ENCODE assay signal across 8 mouse cellular contexts in genomic region chr4:123201186-123202093, GRCm38 (mm10). TPM values are rescaled to one million over a fixed set of nuclear protein-coding genes. Genes with fewer than 3 reads are reported as not detected.
A peak's percentile ranks its signal among the peaks of the same experiment; 100 is the strongest.
DNase-seq lines count a peak whose midpoint lies in the region; ATAC-seq lines count a peak whose summit lies in the region.
"Had no signal": no experiment of that assay in that cellular context is flagged by ENCODE, and none has a peak within 500 bp of the region (broad histone marks: within the 10 kb centered on the region; RNA-seq: fewer than 3 reads in every experiment).

TSS of gene Nt5c1a (plus strand) at chr4:123201504.

- H3K9ac ChIP-seq in forebrain, embryonic 14.5 days (ENCODE audit: low read length) = peak within 1 kb of the TSS; percentile 64
- H3K9ac ChIP-seq in midbrain, embryonic 12.5 days (replicated peaks) = peak within 1 kb of the TSS; percentile 59

- H3K9me3 ChIP-seq in forebrain, embryonic 14.5 days (replicated peaks; ENCODE audit: control insufficient read depth, low read length) = no peaks in the 10 kb centered on the region
- H3K9me3 ChIP-seq in midbrain, embryonic 12.5 days = no peaks in the 10 kb centered on the region

- H3K4me2 ChIP-seq in forebrain, embryonic 14.5 days (ENCODE audit: low read length) = peak within 1 kb of the TSS; percentile 84
- H3K4me2 ChIP-seq in midbrain, embryonic 12.5 days (replicated peaks) = peak within 1 kb of the TSS; percentile 85

- no peak within 1 kb of the TSS for H3K27ac ChIP-seq in forebrain, embryonic 14.5 days (ENCODE audit: low read depth, low read length)
- H3K27ac ChIP-seq in midbrain, embryonic 12.5 days (replicated peaks) = no peak within 1 kb of the TSS

- no peaks in the 10 kb centered on the region for H3K36me3 ChIP-seq in forebrain, embryonic 14.5 days (ENCODE audit: control insufficient read depth, insufficient read depth, low read length)
- no peaks in the 10 kb centered on the region for H3K36me3 ChIP-seq in midbrain, embryonic 12.5 days

- DNase-seq in adrenal gland, adult 8-10 months = peak; percentile 63
- peak; percentile 68 for DNase-seq in cerebellum, adult 11 months
- peak; percentile 18 for DNase-seq in forebrain, embryonic 14.5 days (ENCODE audit: low spot score)
- peak; percentile 51 to 63 for DNase-seq in heart, postnatal 36 days
- peak in 1 of 2 experiments; percentile 46 for DNase-seq in layer of hippocampus, postnatal 36 days
- no peak for DNase-seq in c-Kit-positive CD71-positive TER-119-positive erythroid progenitor cells, embryonic 14.5 days (ENCODE audit: low spot score)

- peak; percentile 69 for ATAC-seq in forebrain, embryonic 14.5 days
- peak; percentile 65 for ATAC-seq in midbrain, embryonic 12.5 days (ENCODE audit: low FRiP score, low read depth)

- WGBS in forebrain, embryonic 14.5 days = 1% methylated on average over 58 of the region's 58 CpGs
- under 1% methylated on average over 55 of the region's 58 CpGs for WGBS in midbrain, embryonic 12.5 days

- peak within 1 kb of the TSS; percentile 41 for H3K4me3 ChIP-seq in forebrain, embryonic 14.5 days (ENCODE audit: low read depth, low read length)
- H3K4me3 ChIP-seq in midbrain, embryonic 12.5 days = peak within 1 kb of the TSS; percentile 46
- H3K4me3 ChIP-seq: myocyte had no signal

- peaks cover 7% of the 10 kb centered on the region for H3K27me3 ChIP-seq in forebrain, embryonic 14.5 days (replicated peaks; ENCODE audit: control insufficient read depth, insufficient read depth, low read length)
- peaks cover 55% of the 10 kb centered on the region for H3K27me3 ChIP-seq in midbrain, embryonic 12.5 days

- peaks cover 13% of the 10 kb centered on the region; the same call in 1 of the 2 replicates for H3K4me1 ChIP-seq in forebrain, embryonic 14.5 days (ENCODE audit: control insufficient read depth, insufficient read depth, low read length)
- H3K4me1 ChIP-seq in midbrain, embryonic 12.5 days = peaks cover 14% of the 10 kb centered on the region

- intact Hi-C loops in heart, postnatal 36 days (cut with DNase I) = no loop called here

RNA-seq across cellular contexts. Expression of gene Nt5c1a, which starts in this region (rescaled TPM):
- 100 to 1,000 TPM in 2 of 4 experiments, 10 to 100 TPM in 2; 65.4 to 137 (median 88.0) TPM for total RNA-seq in adrenal gland, adult 8-10 months (2022)
- not detected in 2 replicates for polyA plus RNA-seq in forebrain, embryonic 14.5 days (2014; fragmentation: Nextera tagmentation; extraction: Ambion mirVana)
- total RNA-seq in heart, postnatal 36 days (2021) = 10 to 100 TPM; 45.5 to 58.6 TPM
- 10 to 100 TPM; 13.4 to 14.5 TPM for total RNA-seq in layer of hippocampus, postnatal 36 days (2021)
- polyA plus RNA-seq in midbrain, embryonic 12.5 days (2016; fragmentation: Nextera tagmentation; extraction: Ambion mirVana) = not detected in 2 replicates
- polyA plus RNA-seq: myocyte had no signal

Comparison
In these comparisons a context has a peak if more than half of its experiments do, and no peak if none do; other contexts are left out.
1. Peak in DNase-seq, ATAC-seq, H3K4me3 ChIP-seq, H3K9ac ChIP-seq and H3K4me2 ChIP-seq in forebrain, embryonic 14.5 days; RNA of the gene not detected or under 1 TPM.
2. Peak in ATAC-seq, H3K4me3 ChIP-seq, H3K9ac ChIP-seq and H3K4me2 ChIP-seq in midbrain, embryonic 12.5 days; RNA of the gene not detected or under 1 TPM.